Mouse (Mus musculus): ENCODE measurements at regions not wholly inside any gene's neighbourhood (a gene's known extent, or its start where the extent isn't known, plus 50 kb on each side); places are given as distances from the start of the nearest gene placed in this dataset.
A peak's percentile ranks its signal among the peaks of the same experiment; 100 is the strongest.

DNA sequence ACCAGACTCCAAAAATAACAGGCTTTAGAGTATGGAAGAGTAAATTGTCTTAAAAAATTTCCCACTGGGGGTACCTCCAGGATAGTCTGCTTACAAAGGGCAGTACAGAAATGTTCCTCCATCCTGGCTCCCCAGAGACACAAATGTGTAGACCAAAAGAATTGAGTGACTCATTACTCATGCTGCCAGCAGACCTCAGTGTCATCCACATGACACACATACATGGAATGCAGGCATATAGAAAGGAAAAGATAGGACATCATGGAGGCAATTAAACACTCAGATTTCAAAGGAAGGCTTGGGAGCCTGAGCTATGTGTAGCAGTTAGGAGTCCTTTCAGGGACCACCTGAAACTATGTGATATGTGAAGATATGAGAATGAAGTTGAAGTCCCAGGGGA lies 245.7 kb upstream of the Gap43 start:
- ATAC-seq (ENCODE audit: low FRiP score) (no peak), DNase-seq (ENCODE audit: low spot score) (no peak)
- Histone ChIP-seq H3K4me2 (replicated peaks) (no peak overlapping the region), H3K27ac (no peak overlapping the region), H3K27me3 (ENCODE audit: control insufficient read depth, insufficient read depth, low read length) (no peaks in the 10 kb centered on the region), H3K4me1 (replicated peaks; ENCODE audit: control insufficient read depth, insufficient read depth, low read length) (no peaks in the 10 kb centered on the region), H3K9me3 (ENCODE audit: control insufficient read depth, low read length) (no peaks in the 10 kb centered on the region), H3K36me3 (replicated peaks; ENCODE audit: control insufficient read depth, insufficient read depth) (no peaks in the 10 kb centered on the region), H3K9ac (no peak overlapping the region), H3K4me3 (replicated peaks; ENCODE audit: low read length) (no peak overlapping the region)

DNA sequence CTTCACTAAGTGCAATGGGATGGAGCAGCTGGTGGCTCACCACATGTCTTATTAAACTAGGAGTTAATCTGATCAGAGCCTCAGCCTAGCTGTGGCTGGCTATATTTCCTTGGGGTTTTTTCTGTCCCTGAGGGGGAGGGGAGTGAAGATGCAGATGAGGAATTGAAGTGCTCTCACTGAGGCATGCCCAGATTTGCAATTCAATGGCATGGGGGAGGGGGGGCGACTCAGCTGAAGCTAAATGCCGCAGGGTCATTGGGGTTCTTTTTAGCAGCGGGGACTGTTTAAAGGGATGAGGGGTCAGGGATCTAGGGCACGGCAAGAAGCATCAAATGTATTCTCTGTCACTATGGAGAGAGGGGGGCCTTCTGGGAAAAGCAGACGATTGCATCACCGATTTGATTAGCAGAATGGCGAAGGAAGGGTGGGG lies 235.1 kb upstream of the Gap43 start:
- DNase-seq (ENCODE audit: low spot score) (peak; percentile 69), ATAC-seq (ENCODE audit: low FRiP score) (peak; percentile 87)
- peak overlapping the region; percentile 18; the same call in 1 of the 2 replicates for H3K9ac ChIP-seq
- no peaks in the 10 kb centered on the region for H3K27me3 ChIP-seq (ENCODE audit: control insufficient read depth, insufficient read depth, low read length)
- H3K4me1 ChIP-seq (replicated peaks; ENCODE audit: control insufficient read depth, insufficient read depth, low read length), result peaks cover 16% of the 10 kb centered on the region
- no peaks in the 10 kb centered on the region for H3K9me3 ChIP-seq (ENCODE audit: control insufficient read depth, low read length)
- H3K4me2 ChIP-seq (replicated peaks), result peak overlapping the region; percentile 43
- peak overlapping the region; percentile 12 for H3K4me3 ChIP-seq (replicated peaks; ENCODE audit: low read length)
- WGBS, result under 1% methylated on average over 7 of the region's 7 CpGs
- no peaks in the 10 kb centered on the region for H3K36me3 ChIP-seq (replicated peaks; ENCODE audit: control insufficient read depth, insufficient read depth)
- peak overlapping the region; percentile 74 for H3K27ac ChIP-seq

DNA sequence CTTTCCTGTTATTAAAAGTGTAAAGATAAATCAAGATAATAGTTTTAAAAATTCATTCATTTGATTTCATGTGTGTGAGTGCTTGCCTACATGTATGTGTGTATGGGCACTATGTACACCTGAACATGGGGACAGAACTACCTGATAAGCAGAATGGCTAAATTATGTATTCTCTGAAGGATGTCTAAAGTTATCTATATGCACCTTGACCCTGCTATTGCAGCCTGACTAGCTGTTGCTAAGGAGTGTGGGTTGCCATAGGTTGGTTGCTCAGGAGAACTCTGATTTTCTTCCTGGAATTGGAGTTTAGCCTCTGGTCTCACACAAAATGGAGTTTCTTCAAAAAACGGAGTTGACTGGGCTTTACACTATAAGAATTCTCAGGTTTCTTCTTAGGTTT lies 234.5 kb upstream of the Gap43 start:
- no peak for DNase-seq (ENCODE audit: low spot score)
- H3K4me1 ChIP-seq (replicated peaks; ENCODE audit: control insufficient read depth, insufficient read depth, low read length), result peaks cover 16% of the 10 kb centered on the region
- no peak overlapping the region for H3K4me3 ChIP-seq (replicated peaks; ENCODE audit: low read length)
- no peaks in the 10 kb centered on the region for H3K36me3 ChIP-seq (replicated peaks; ENCODE audit: control insufficient read depth, insufficient read depth)
- H3K9me3 ChIP-seq (ENCODE audit: control insufficient read depth, low read length), result no peaks in the 10 kb centered on the region
- no peak overlapping the region for H3K9ac ChIP-seq
- peak overlapping the region; percentile 74 for H3K27ac ChIP-seq
- no peaks in the 10 kb centered on the region for H3K27me3 ChIP-seq (ENCODE audit: control insufficient read depth, insufficient read depth, low read length)
- 8% methylated on average over 1 of the region's 1 CpGs for WGBS
- no peak for ATAC-seq (ENCODE audit: low FRiP score)
- H3K4me2 ChIP-seq (replicated peaks), result no peak overlapping the region

DNA sequence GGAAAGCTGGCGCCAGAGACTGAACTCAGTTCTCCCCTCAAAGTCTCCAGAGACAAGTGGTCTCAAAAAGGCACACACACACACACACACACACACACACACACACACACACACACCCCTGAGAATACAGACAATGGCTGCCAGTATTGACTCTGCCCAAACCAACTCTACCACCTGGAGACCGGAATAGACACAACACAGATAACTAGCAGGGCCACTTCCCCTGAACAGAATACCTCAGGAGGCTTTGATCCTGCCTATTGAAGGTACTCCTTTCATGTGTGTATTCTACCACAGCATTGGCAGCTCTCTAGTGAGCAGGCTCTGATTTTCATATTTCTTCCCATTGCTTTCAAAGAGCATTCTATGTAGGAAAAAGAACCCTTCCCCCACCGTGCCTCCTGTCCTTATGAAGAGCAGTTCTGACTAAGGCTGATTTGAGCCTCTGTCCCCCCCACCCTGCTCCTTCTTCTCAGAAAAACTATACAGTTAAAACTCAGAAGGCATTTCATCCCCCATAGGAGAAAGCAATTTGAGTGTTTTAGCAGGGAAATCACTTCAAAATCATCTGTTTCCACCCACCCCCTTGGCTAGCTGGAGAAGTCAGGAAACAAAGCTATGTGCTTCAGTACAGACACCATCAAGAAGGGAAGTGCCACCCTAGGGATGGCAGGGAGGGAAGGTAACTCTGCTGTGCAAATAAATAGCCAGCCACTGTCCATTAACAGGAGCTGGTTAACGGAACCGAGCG lies 230.0 kb upstream of the Gap43 start:
- no peaks in the 10 kb centered on the region for H3K9me3 ChIP-seq (ENCODE audit: control insufficient read depth, low read length)
- H3K4me2 ChIP-seq (replicated peaks), result no peak overlapping the region
- H3K27ac ChIP-seq, result peak overlapping the region; percentile 21
- peaks cover 6% of the 10 kb centered on the region for H3K4me1 ChIP-seq (replicated peaks; ENCODE audit: control insufficient read depth, insufficient read depth, low read length)
- H3K9ac ChIP-seq, result no peak overlapping the region
- WGBS, result 52% methylated on average over 6 of the region's 6 CpGs
- H3K36me3 ChIP-seq (replicated peaks; ENCODE audit: control insufficient read depth, insufficient read depth), result no peaks in the 10 kb centered on the region
- ATAC-seq (ENCODE audit: low FRiP score), result peak; percentile 55; the same call in 1 of the 2 replicates
- H3K27me3 ChIP-seq (ENCODE audit: control insufficient read depth, insufficient read depth, low read length), result no peaks in the 10 kb centered on the region
- no peak for DNase-seq (ENCODE audit: low spot score)
- H3K4me3 ChIP-seq (replicated peaks; ENCODE audit: low read length), result no peak overlapping the region

DNA sequence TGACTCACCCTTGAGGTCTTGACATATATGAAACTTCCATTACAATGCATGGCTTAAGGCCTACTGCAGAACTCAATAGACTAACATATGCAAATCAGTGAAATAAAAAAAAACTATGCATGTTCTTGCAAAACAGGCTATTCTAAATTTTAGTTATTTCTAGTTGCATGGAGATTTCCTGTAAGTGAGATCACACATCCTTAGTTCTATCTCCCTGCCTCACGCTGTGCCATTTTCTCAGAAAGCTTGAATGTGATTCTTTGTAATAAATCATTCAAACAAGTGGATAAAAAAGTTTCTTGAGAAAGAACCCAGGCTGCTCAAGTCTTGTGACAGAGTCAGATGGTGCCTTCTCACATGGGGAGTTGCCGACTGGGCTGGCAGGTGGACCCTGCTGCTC lies 228.9 kb upstream of the Gap43 start:
- Histone ChIP-seq H3K4me3 (replicated peaks; ENCODE audit: low read length) (no peak overlapping the region), H3K4me2 (replicated peaks) (no peak overlapping the region), H3K36me3 (replicated peaks; ENCODE audit: control insufficient read depth, insufficient read depth) (no peaks in the 10 kb centered on the region), H3K4me1 (replicated peaks; ENCODE audit: control insufficient read depth, insufficient read depth, low read length) (no peaks in the 10 kb centered on the region; the same call in 1 of the 2 replicates), H3K9me3 (ENCODE audit: control insufficient read depth, low read length) (no peaks in the 10 kb centered on the region), H3K27me3 (ENCODE audit: control insufficient read depth, insufficient read depth, low read length) (no peaks in the 10 kb centered on the region), H3K9ac (no peak overlapping the region), H3K27ac (no peak overlapping the region)
- no peak for DNase-seq (ENCODE audit: low spot score)
- ATAC-seq (ENCODE audit: low FRiP score), result no peak
- WGBS, result 92% methylated on average over 2 of the region's 2 CpGs

DNA sequence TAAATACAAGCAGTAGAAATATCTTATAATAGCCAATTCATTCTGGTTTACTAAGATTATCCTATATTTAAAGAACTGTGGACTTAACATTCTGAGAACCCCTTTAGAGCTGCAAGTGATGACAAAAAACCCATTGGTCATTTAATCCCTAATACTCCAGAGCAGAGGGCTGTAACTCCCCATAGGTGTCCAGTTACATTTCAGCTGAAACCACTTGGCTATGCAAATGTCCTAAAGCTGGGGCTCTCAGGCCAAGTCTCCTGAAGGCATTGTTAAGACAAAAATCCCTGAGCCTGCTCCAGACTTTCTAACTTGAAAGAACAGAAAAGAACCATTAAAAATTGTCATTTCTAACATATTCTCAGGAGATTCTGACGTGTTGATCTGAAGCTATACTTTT lies 209.1 kb upstream of the Gap43 start:
- Histone ChIP-seq H3K36me3 (replicated peaks; ENCODE audit: control insufficient read depth, insufficient read depth) (no peaks in the 10 kb centered on the region), H3K9me3 (ENCODE audit: control insufficient read depth, low read length) (no peaks in the 10 kb centered on the region), H3K4me1 (replicated peaks; ENCODE audit: control insufficient read depth, insufficient read depth, low read length) (peaks cover 14% of the 10 kb centered on the region), H3K27me3 (ENCODE audit: control insufficient read depth, insufficient read depth, low read length) (no peaks in the 10 kb centered on the region), H3K9ac (no peak overlapping the region), H3K4me2 (replicated peaks) (no peak overlapping the region), H3K4me3 (replicated peaks; ENCODE audit: low read length) (no peak overlapping the region), H3K27ac (no peak overlapping the region)
- no peak for ATAC-seq (ENCODE audit: low FRiP score)
- DNase-seq (ENCODE audit: low spot score), result no peak
- WGBS, result 51% methylated on average over 1 of the region's 1 CpGs

DNA sequence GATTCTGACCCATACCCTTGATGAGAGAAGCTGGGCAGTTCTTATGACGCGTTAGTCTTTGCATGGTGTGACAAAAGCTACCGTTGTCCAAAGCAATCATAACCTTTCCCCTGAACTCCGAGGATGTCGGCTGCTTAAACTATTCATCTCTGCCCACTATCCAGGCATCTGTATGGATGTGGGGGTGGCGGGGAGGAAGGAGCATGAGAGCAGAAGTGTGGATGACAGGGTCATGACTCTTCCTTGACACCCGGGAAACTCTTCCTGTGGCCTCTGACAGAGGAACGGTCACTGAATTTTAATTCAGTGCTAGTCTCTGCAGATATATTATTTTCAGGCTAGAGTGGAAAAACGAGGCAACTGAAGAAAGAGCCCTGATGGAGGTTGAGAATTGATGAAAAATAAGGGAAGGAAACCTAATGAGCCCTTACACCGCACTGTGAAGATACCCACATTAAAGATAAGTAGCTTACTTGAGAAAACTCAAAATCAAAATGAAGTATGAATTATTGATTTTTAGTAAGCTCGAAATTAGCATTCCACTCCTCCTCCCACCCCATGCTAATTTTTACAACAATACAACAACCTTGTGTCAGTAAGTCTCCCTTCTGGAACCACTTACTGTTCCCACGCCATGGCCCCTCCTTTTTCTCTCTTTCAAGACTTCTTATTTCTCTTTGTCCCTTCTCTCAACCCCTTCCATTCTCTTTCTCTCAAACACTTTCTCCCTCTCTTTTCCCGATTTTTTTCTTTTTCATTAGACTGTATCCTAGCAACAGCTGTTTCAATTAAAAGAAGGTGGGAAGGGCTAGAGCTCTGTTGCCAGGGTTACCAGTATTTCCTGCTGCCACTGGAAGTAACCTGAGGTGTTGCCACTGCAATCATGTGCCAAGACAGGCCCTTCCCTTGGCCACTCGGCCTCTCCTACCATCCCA lies 206.0 kb upstream of the Gap43 start:
- Histone ChIP-seq H3K27me3 (ENCODE audit: control insufficient read depth, insufficient read depth, low read length) (no peaks in the 10 kb centered on the region), H3K4me3 (replicated peaks; ENCODE audit: low read length) (no peak overlapping the region), H3K27ac (peak overlapping the region; percentile 47; the same call in 1 of the 2 replicates), H3K36me3 (replicated peaks; ENCODE audit: control insufficient read depth, insufficient read depth) (no peaks in the 10 kb centered on the region), H3K4me1 (replicated peaks; ENCODE audit: control insufficient read depth, insufficient read depth, low read length) (peaks cover 14% of the 10 kb centered on the region), H3K9me3 (ENCODE audit: control insufficient read depth, low read length) (no peaks in the 10 kb centered on the region), H3K4me2 (replicated peaks) (peak overlapping the region; percentile 36), H3K9ac (no peak overlapping the region)
- ATAC-seq (ENCODE audit: low FRiP score), result peak; percentile 67
- DNase-seq (ENCODE audit: low spot score), result peak; percentile 72
- 14% methylated on average over 14 of the region's 14 CpGs for WGBS

DNA sequence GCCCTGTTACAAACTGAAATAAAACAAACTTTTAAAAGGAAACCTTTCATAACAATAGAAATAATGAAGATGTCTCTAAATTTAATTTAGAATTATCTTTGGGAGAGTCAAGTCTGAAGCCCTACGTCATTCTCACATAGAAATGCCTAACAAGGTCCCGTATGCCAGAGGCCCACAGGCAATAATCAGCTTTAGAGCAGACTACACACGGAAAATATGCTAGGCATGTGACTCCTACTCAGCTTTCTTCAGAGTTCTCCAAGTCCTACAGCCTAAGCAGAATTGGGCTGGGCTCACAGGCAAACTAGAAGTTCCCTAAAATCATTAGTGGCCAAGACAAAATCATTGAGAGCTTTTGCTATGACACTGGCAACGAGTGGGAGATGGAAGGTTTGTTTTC lies 176.9 kb upstream of the Gap43 start:
- ATAC-seq (ENCODE audit: low FRiP score), result no peak
- WGBS, result 81% methylated on average over 4 of the region's 4 CpGs
- no peaks in the 10 kb centered on the region for H3K36me3 ChIP-seq (replicated peaks; ENCODE audit: control insufficient read depth, insufficient read depth)

DNA sequence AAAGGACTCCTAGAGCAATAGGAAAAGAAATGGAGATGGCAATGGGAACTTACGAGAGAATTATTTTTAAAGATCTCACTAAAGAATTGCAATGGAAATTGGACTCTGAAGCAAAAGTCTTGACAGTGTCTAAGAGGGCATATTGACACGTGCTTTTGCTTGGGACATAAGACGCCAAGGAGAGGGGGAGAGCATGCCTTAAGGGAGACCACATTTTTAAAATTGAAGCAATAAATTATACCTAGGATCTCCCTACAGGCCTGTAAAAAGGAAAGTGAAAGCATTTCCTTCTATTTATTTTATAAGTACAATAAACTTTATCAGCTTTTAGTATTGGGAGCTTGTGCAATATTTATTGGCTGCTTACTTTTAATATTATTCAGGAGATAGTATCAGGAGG lies 175.5 kb upstream of the Gap43 start:
- WGBS, result 78% methylated on average over 3 of the region's 3 CpGs
- Histone ChIP-seq H3K4me1 (replicated peaks; ENCODE audit: control insufficient read depth, insufficient read depth, low read length) (0 out of 2 replicates have a peak, but pooled peaks cover under 1% of the 10 kb centered on the region), H3K4me3 (replicated peaks; ENCODE audit: low read length) (no peak overlapping the region), H3K4me2 (replicated peaks) (no peak overlapping the region), H3K36me3 (replicated peaks; ENCODE audit: control insufficient read depth, insufficient read depth) (no peaks in the 10 kb centered on the region), H3K27me3 (ENCODE audit: control insufficient read depth, insufficient read depth, low read length) (no peaks in the 10 kb centered on the region), H3K9ac (no peak overlapping the region), H3K27ac (no peak overlapping the region), H3K9me3 (ENCODE audit: control insufficient read depth, low read length) (no peaks in the 10 kb centered on the region)
- DNase-seq (ENCODE audit: low spot score) (no peak), ATAC-seq (ENCODE audit: low FRiP score) (no peak)

More for the DNA sequence above, 176.9 kb upstream of the Gap43 start:
- Histone ChIP-seq H3K4me1 (replicated peaks; ENCODE audit: control insufficient read depth, insufficient read depth, low read length) (0 out of 2 replicates have a peak, but pooled peaks cover 4% of the 10 kb centered on the region), H3K9ac (no peak overlapping the region), H3K27me3 (ENCODE audit: control insufficient read depth, insufficient read depth, low read length) (no peaks in the 10 kb centered on the region), H3K4me3 (replicated peaks; ENCODE audit: low read length) (no peak overlapping the region), H3K27ac (no peak overlapping the region), H3K9me3 (ENCODE audit: control insufficient read depth, low read length) (no peaks in the 10 kb centered on the region), H3K4me2 (replicated peaks) (no peak overlapping the region)
- no peak for DNase-seq (ENCODE audit: low spot score)
